ENCODE assay signal across 8 mouse cellular contexts in the genomic region with DNA sequence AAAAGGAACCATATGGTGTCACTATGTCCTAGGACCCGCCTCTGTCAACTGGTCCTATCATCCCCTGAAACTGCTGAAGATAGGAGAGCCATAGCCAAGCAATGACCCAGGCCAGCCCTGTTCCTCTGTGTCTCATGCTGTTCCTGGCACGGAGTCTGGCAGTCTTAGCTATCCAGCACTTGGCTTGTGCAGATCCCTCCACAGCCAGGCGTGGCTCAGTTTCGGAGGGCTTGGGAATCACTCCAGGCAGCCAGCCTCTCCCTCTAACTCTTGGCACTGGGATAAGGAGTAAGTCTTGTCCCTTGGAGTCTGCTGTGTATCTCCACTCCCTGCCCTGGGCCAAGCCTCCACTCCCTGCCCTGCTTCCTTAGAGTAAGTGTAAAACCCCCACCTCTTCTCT. TPM values are rescaled to one million over a fixed set of nuclear protein-coding genes. Genes with fewer than 3 reads are reported as not detected.
A peak's percentile ranks its signal among the peaks of the same experiment; 100 is the strongest.
DNase-seq lines count a peak whose midpoint lies in the region; ATAC-seq and TF ChIP-seq lines count a peak whose summit lies in the region.

No protein-coding gene starts in this region.

- H3K4me1 ChIP-seq in lung, adult 2 months (ENCODE audit: control insufficient read depth, insufficient read depth, low read length) = peaks cover 18% of the 10 kb centered on the region
- peaks cover 7% of the 10 kb centered on the region; the same call in 1 of the 2 replicates for H3K4me1 ChIP-seq in heart, postnatal 0 days (ENCODE audit: control insufficient read depth, insufficient read depth)
- 0 out of 2 replicates have a peak, but pooled peaks cover 3% of the 10 kb centered on the region for H3K4me1 ChIP-seq in stomach, embryonic 16.5 days (ENCODE audit: control insufficient read depth, insufficient read depth, low read length)

- WGBS in lung, adult 2 months = 57% methylated on average over 4 of the region's 4 CpGs
- WGBS in heart, postnatal 0 days = 73% methylated on average over 4 of the region's 4 CpGs
- 70% methylated on average over 4 of the region's 4 CpGs for WGBS in stomach, embryonic 16.5 days

- H3K36me3 ChIP-seq in heart, postnatal 0 days (replicated peaks; ENCODE audit: control insufficient read depth, insufficient read depth, low read length) = no peaks in the 10 kb centered on the region
- no peaks in the 10 kb centered on the region for H3K36me3 ChIP-seq in stomach, embryonic 16.5 days (ENCODE audit: control insufficient read depth, insufficient read depth, low read length)

- no peaks in the 10 kb centered on the region for H3K9me3 ChIP-seq in heart, postnatal 0 days (replicated peaks; ENCODE audit: control insufficient read depth, low read length)
- no peaks in the 10 kb centered on the region for H3K9me3 ChIP-seq in stomach, embryonic 16.5 days (replicated peaks; ENCODE audit: control insufficient read depth, low read length)

- no peak overlapping the region for H3K4me3 ChIP-seq in lung, adult 2 months (replicated peaks; ENCODE audit: extremely low read depth, low read depth, low read length)
- no peak overlapping the region for H3K4me3 ChIP-seq in heart, postnatal 0 days (ENCODE audit: low read depth, low read length)
- no peak overlapping the region for H3K4me3 ChIP-seq in stomach, embryonic 16.5 days (replicated peaks; ENCODE audit: low read length)

- no peak for TF ChIP-seq EP300 in heart, postnatal 0 days (IDR thresholded peaks at IDR 0.05; ENCODE audit: low read depth)

- peak; percentile 78 for DNase-seq in adrenal gland, postnatal 10 days
- no peak for DNase-seq in adrenal gland, postnatal 4 days (ENCODE audit: low spot score in 2 of 2)
- peak; percentile 76 to 77 for DNase-seq in lung, adult 18-20 months
- DNase-seq in lung, adult 2 months = no peak
- DNase-seq in heart, postnatal 0 days (ENCODE audit: low spot score) = no peak
- DNase-seq in thymus, postnatal 25 days = no peak
- DNase-seq in kidney, adult 18-20 months = no peak

- H3K9ac ChIP-seq in heart, postnatal 0 days (replicated peaks; ENCODE audit: low read depth, low read length) = no peak overlapping the region
- H3K9ac ChIP-seq in stomach, embryonic 16.5 days (ENCODE audit: low read length) = no peak overlapping the region

- H3K4me2 ChIP-seq in heart, postnatal 0 days (ENCODE audit: low read depth, low read length) = no peak overlapping the region
- H3K4me2 ChIP-seq in stomach, embryonic 16.5 days (ENCODE audit: low read depth, low read length) = no peak overlapping the region

- H3K27me3 ChIP-seq in heart, postnatal 0 days (ENCODE audit: control insufficient read depth, insufficient read depth, low read length) = no peaks in the 10 kb centered on the region
- no peaks in the 10 kb centered on the region for H3K27me3 ChIP-seq in stomach, embryonic 16.5 days (ENCODE audit: control insufficient read depth, insufficient read depth, low read length)

- TF ChIP-seq POLR2A in lung, adult 2 months (IDR thresholded peaks at IDR 0.05; ENCODE audit: borderline replicate concordance, extremely low read depth, low read depth, low read length) = no peak

- no peak for TF ChIP-seq CTCF in lung, adult 2 months (IDR thresholded peaks at IDR 0.05; ENCODE audit: insufficient read depth, low read length)
- TF ChIP-seq CTCF in heart, postnatal 0 days (IDR thresholded peaks at IDR 0.05; ENCODE audit: low read depth) = no peak

- H3K27ac ChIP-seq in heart, postnatal 0 days (ENCODE audit: low read depth) = no peak overlapping the region
- no peak overlapping the region for H3K27ac ChIP-seq in stomach, embryonic 16.5 days (ENCODE audit: low read length)

- ATAC-seq in heart, postnatal 0 days (ENCODE audit: insufficient read depth, low read depth) = peak; percentile 39
- ATAC-seq in stomach, embryonic 16.5 days (ENCODE audit: insufficient read depth, low FRiP score) = peak; percentile 10; the same call in 1 of the 2 replicates

RNA-seq across cellular contexts. Expression of a gene that starts 30.2 kb away (rescaled TPM):
- 10 to 100 TPM; 18.3 to 25.3 TPM for total RNA-seq in adrenal gland, postnatal 10 days (2021)
- total RNA-seq in adrenal gland, postnatal 4 days (2021) = 10 to 100 TPM; 26.3 to 31.9 TPM
- 19.3 and 22.1 TPM in 2 replicates for polyA plus RNA-seq in lung, adult 2 months (2012; rRNA removed)
- total RNA-seq in heart, postnatal 0 days (2014; rRNA removed; ENCODE audit: low replicate concordance) = 9.2 and 11.7 TPM in 2 replicates
- polyA plus RNA-seq in heart, postnatal 0 days (2015; fragmentation: Nextera tagmentation; extraction: Ambion mirVana) = 2.3 and 2.5 TPM in 2 replicates
- polyA plus RNA-seq in stomach, embryonic 16.5 days (2015; fragmentation: Nextera tagmentation; extraction: Ambion mirVana) = 6.0 and 7.0 TPM in 2 replicates

RNA-seq across cellular contexts. Expression of a gene that starts 31.2 kb away (rescaled TPM):
- total RNA-seq in adrenal gland, postnatal 10 days (2021) = 10 to 100 TPM; 34.6 to 39.2 TPM
- 10 to 100 TPM; 39.7 to 42.3 TPM for total RNA-seq in adrenal gland, postnatal 4 days (2021)
- 7.1 and 7.5 TPM in 2 replicates for polyA plus RNA-seq in lung, adult 2 months (2012; rRNA removed)
- total RNA-seq in heart, postnatal 0 days (2014; rRNA removed; ENCODE audit: low replicate concordance) = 17.5 and 20.9 TPM in 2 replicates
- 11.2 and 13.3 TPM in 2 replicates for polyA plus RNA-seq in heart, postnatal 0 days (2015; fragmentation: Nextera tagmentation; extraction: Ambion mirVana)
- 47.0 and 48.3 TPM in 2 replicates for polyA plus RNA-seq in stomach, embryonic 16.5 days (2015; fragmentation: Nextera tagmentation; extraction: Ambion mirVana)

RNA-seq across cellular contexts. Expression of a gene that starts 35.9 kb away (rescaled TPM):
- 10 to 100 TPM; 19.1 to 20.6 TPM for total RNA-seq in adrenal gland, postnatal 10 days (2021)
- 10 to 100 TPM; 29.0 to 35.9 TPM for total RNA-seq in adrenal gland, postnatal 4 days (2021)
- polyA plus RNA-seq in lung, adult 2 months (2012; rRNA removed) = 21.3 and 22.2 TPM in 2 replicates
- total RNA-seq in heart, postnatal 0 days (2014; rRNA removed; ENCODE audit: low replicate concordance) = 9.0 TPM in 2 replicates
- 1.8 and 2.3 TPM in 2 replicates for polyA plus RNA-seq in heart, postnatal 0 days (2015; fragmentation: Nextera tagmentation; extraction: Ambion mirVana)
- 2.5 and 3.2 TPM in 2 replicates for polyA plus RNA-seq in stomach, embryonic 16.5 days (2015; fragmentation: Nextera tagmentation; extraction: Ambion mirVana)

RNA-seq across cellular contexts. Expression of a gene that starts 59.0 kb away (rescaled TPM):
- 10 to 100 TPM; 20.1 to 27.5 TPM for total RNA-seq in adrenal gland, postnatal 10 days (2021)
- total RNA-seq in adrenal gland, postnatal 4 days (2021) = 10 to 100 TPM; 32.7 to 37.8 TPM
- 35.8 and 40.8 TPM in 2 replicates for polyA plus RNA-seq in lung, adult 2 months (2012; rRNA removed)
- total RNA-seq in heart, postnatal 0 days (2014; rRNA removed; ENCODE audit: low replicate concordance) = 15.7 and 21.1 TPM in 2 replicates
- 6.9 and 7.1 TPM in 2 replicates for polyA plus RNA-seq in heart, postnatal 0 days (2015; fragmentation: Nextera tagmentation; extraction: Ambion mirVana)
- 15.8 and 15.9 TPM in 2 replicates for polyA plus RNA-seq in stomach, embryonic 16.5 days (2015; fragmentation: Nextera tagmentation; extraction: Ambion mirVana)

RNA-seq across cellular contexts. Expression of a gene that starts 59.1 kb away (rescaled TPM):
- 10 to 100 TPM; 46.4 to 52.7 TPM for total RNA-seq in adrenal gland, postnatal 10 days (2021)
- 10 to 100 TPM; 36.0 to 40.5 TPM for total RNA-seq in adrenal gland, postnatal 4 days (2021)
- 5.0 and 11.4 TPM in 2 replicates for polyA plus RNA-seq in lung, adult 2 months (2012; rRNA removed)
- 16.3 and 34.0 TPM in 2 replicates for total RNA-seq in heart, postnatal 0 days (2014; rRNA removed; ENCODE audit: low replicate concordance)
- polyA plus RNA-seq in heart, postnatal 0 days (2015; fragmentation: Nextera tagmentation; extraction: Ambion mirVana) = 14.5 and 15.8 TPM in 2 replicates
- 18.6 and 19.1 TPM in 2 replicates for polyA plus RNA-seq in stomach, embryonic 16.5 days (2015; fragmentation: Nextera tagmentation; extraction: Ambion mirVana)

Comparison
In these comparisons a context has a peak if more than half of its experiments do, and no peak if none do; other contexts are left out.
1. DNase-seq: peak in adrenal gland, postnatal 10 days (single experiment) and lung, adult 18-20 months (2 of 2); none in adrenal gland, postnatal 4 days (0 of 2), lung, adult 2 months (single experiment), heart, postnatal 0 days (single experiment), thymus, postnatal 25 days (single experiment) and kidney, adult 18-20 months (single experiment).